ENCODE assay signal across 19 mouse cellular contexts in the genomic region with DNA sequence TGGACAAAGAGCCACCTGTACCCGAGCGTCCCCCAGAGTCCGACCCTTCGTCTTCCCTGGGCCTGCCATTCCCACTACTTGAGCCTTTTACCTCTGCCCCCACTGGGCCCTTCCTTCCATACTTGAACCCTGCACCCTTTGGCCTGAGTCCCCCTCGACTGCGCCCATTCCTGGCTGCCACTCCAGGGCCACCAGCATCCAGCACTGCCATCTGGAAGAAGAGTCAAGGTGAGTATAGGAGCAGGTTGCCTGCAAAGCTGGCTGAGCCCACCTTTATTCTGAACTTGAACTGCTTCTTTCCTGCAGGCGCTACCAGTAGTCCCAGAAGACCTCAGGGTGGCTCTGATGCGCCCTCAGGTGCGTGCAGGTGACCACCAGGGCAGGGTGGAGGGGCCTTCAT. TPM values are rescaled to one million over a fixed set of nuclear protein-coding genes. Genes with fewer than 3 reads are reported as not detected.
DNase-seq lines count a peak whose midpoint lies in the region; ATAC-seq lines count a peak whose summit lies in the region.
"Had no signal": no experiment of that assay in that cellular context is flagged by ENCODE, and none has a peak within 500 bp of the region (broad histone marks: within the 10 kb centered on the region; RNA-seq: fewer than 3 reads in every experiment).

No protein-coding gene starts in this region.

- no peak overlapping the region for H3K4me2 ChIP-seq in heart, embryonic 15.5 days
- H3K4me2 ChIP-seq in neural tube, embryonic 13.5 days = no peak overlapping the region
- H3K4me2 ChIP-seq: intestine, embryonic 15.5 days; stomach, embryonic 15.5 days had no signal

- H3K9me3 ChIP-seq in heart, embryonic 15.5 days (replicated peaks) = no peaks in the 10 kb centered on the region
- no peaks in the 10 kb centered on the region for H3K9me3 ChIP-seq in heart, embryonic 10.5 days
- H3K9me3 ChIP-seq in neural tube, embryonic 13.5 days = no peaks in the 10 kb centered on the region
- H3K9me3 ChIP-seq: embryonic facial prominence, embryonic 13.5 days; intestine, embryonic 15.5 days; limb, embryonic 15.5 days; stomach, embryonic 15.5 days had no signal

- H3K27ac ChIP-seq in heart, embryonic 15.5 days = no peak overlapping the region
- no peak overlapping the region for H3K27ac ChIP-seq in heart, embryonic 10.5 days
- H3K27ac ChIP-seq in neural tube, embryonic 13.5 days (replicated peaks) = no peak overlapping the region
- H3K27ac ChIP-seq: embryonic facial prominence, embryonic 13.5 days; intestine, embryonic 15.5 days; stomach, embryonic 15.5 days had no signal

- no peak overlapping the region for H3K4me3 ChIP-seq in heart, embryonic 15.5 days
- H3K4me3 ChIP-seq in heart, embryonic 10.5 days = no peak overlapping the region
- H3K4me3 ChIP-seq in neural tube, embryonic 13.5 days = no peak overlapping the region
- H3K4me3 ChIP-seq: intestine, embryonic 15.5 days; stomach, embryonic 15.5 days had no signal

- 96% methylated on average over 9 of the region's 9 CpGs for WGBS in heart, embryonic 15.5 days
- 94% methylated on average over 9 of the region's 9 CpGs for WGBS in heart, embryonic 10.5 days
- WGBS in neural tube, embryonic 13.5 days = 95% methylated on average over 9 of the region's 9 CpGs

- DNase-seq in cerebellum, adult 11-12 months = peak; percentile 39
- no peak for DNase-seq in cerebellum, adult 9-10 months
- no peak for DNase-seq in heart, embryonic 10.5 days (ENCODE audit: low spot score)
- DNase-seq in kidney, postnatal 10 days = peak; percentile 11
- DNase-seq in kidney, postnatal 36 days = no peak
- no peak for DNase-seq in neural tube, embryonic 10.5 days (ENCODE audit: extremely low spot score, low spot score)
- DNase-seq: adrenal gland, adult 2 months; gastrocnemius, postnatal 14 days; layer of hippocampus, postnatal 36 days; lung, adult 2 months; lung, postnatal 36 days; thymus, adult 2 months had no signal

- no peaks in the 10 kb centered on the region for H3K27me3 ChIP-seq in heart, embryonic 15.5 days
- H3K27me3 ChIP-seq in heart, embryonic 10.5 days (ENCODE audit: insufficient read depth, poor library complexity, severe bottlenecking) = no peaks in the 10 kb centered on the region
- no peaks in the 10 kb centered on the region for H3K27me3 ChIP-seq in neural tube, embryonic 13.5 days
- H3K27me3 ChIP-seq: embryonic facial prominence, embryonic 13.5 days; intestine, embryonic 15.5 days; limb, embryonic 15.5 days; stomach, embryonic 15.5 days had no signal

- no peak for ATAC-seq in heart, embryonic 15.5 days (replicated peaks; ENCODE audit: insufficient number of reproducible peaks, insufficient read depth, low FRiP score, low read depth)
- ATAC-seq in neural tube, embryonic 13.5 days (ENCODE audit: low read depth) = no peak
- ATAC-seq: forebrain, embryonic 14.5 days; intestine, embryonic 15.5 days had no signal

- H3K36me3 ChIP-seq in heart, embryonic 15.5 days = peaks cover 12% of the 10 kb centered on the region; the same call in 1 of the 2 replicates
- H3K36me3 ChIP-seq in heart, embryonic 10.5 days = peaks cover 29% of the 10 kb centered on the region
- H3K36me3 ChIP-seq in neural tube, embryonic 13.5 days = peaks cover 43% of the 10 kb centered on the region

- 0 out of 2 replicates have a peak overlapping the region, but pooled peaks have one; percentile 19 for H3K9ac ChIP-seq in heart, embryonic 15.5 days
- 0 out of 2 replicates have a peak overlapping the region, but pooled peaks have one; percentile 27 for H3K9ac ChIP-seq in neural tube, embryonic 13.5 days
- H3K9ac ChIP-seq: intestine, embryonic 15.5 days; limb, embryonic 15.5 days; stomach, embryonic 15.5 days had no signal

- H3K4me1 ChIP-seq in heart, embryonic 15.5 days (replicated peaks) = peaks cover 25% of the 10 kb centered on the region
- H3K4me1 ChIP-seq in heart, embryonic 10.5 days = peaks cover 13% of the 10 kb centered on the region
- peaks cover 26% of the 10 kb centered on the region for H3K4me1 ChIP-seq in neural tube, embryonic 13.5 days (replicated peaks)

RNA-seq across cellular contexts. Expression of a gene that starts 2.3 kb away (rescaled TPM):
- polyA plus RNA-seq in heart, embryonic 15.5 days (2015; fragmentation: Nextera tagmentation; extraction: Ambion mirVana) = 29.8 and 32.1 TPM in 2 replicates
- 28.2 and 32.6 TPM in 2 replicates for polyA plus RNA-seq in heart, embryonic 10.5 days (2016; fragmentation: Nextera tagmentation; extraction: Ambion mirVana)
- 52.2 and 59.8 TPM in 2 replicates for polyA plus RNA-seq in neural tube, embryonic 13.5 days (2015; fragmentation: Nextera tagmentation; extraction: Ambion mirVana)

RNA-seq across cellular contexts. Expression of a gene that starts 6.6 kb away (rescaled TPM):
- polyA plus RNA-seq in heart, embryonic 15.5 days (2015; fragmentation: Nextera tagmentation; extraction: Ambion mirVana) = 0.24 and 0.70 TPM in 2 replicates
- polyA plus RNA-seq in heart, embryonic 10.5 days (2016; fragmentation: Nextera tagmentation; extraction: Ambion mirVana) = 0.33 and 0.44 TPM in 2 replicates
- polyA plus RNA-seq in neural tube, embryonic 13.5 days (2015; fragmentation: Nextera tagmentation; extraction: Ambion mirVana) = 0.36 and 0.80 TPM in 2 replicates
- polyA plus RNA-seq: adrenal gland, adult 2 months; lung, adult 2 months had no signal

RNA-seq across cellular contexts. Expression of a gene that starts 55.4 kb away (rescaled TPM):
- 180 and 183 TPM in 2 replicates for polyA plus RNA-seq in heart, embryonic 15.5 days (2015; fragmentation: Nextera tagmentation; extraction: Ambion mirVana)
- polyA plus RNA-seq in heart, embryonic 10.5 days (2016; fragmentation: Nextera tagmentation; extraction: Ambion mirVana) = 281 and 336 TPM in 2 replicates
- polyA plus RNA-seq in neural tube, embryonic 13.5 days (2015; fragmentation: Nextera tagmentation; extraction: Ambion mirVana) = 227 and 230 TPM in 2 replicates

Comparison
In these comparisons a context has a peak if more than half of its experiments do, and no peak if none do; other contexts are left out.
1. DNase-seq: peak in cerebellum, adult 11-12 months (single experiment) and kidney, postnatal 10 days (single experiment); none in cerebellum, adult 9-10 months (single experiment), heart, embryonic 10.5 days (single experiment), kidney, postnatal 36 days (0 of 2) and neural tube, embryonic 10.5 days (single experiment).